Mouse (Mus musculus) testis, postnatal 10 days (tissue): ENCODE measurements at regions not wholly inside any gene's neighbourhood (a gene's known extent, or its start where the extent isn't known, plus 50 kb on each side); places are given as distances from the start of the nearest gene placed in this dataset.
"Not testable (repeated sequence)": the region's sequence is repeated elsewhere in the genome, so short reads cannot be mapped to it uniquely, and the experiment has no call there.

Source experiments
- DNase-seq: peaks from one replicate; pipeline ENCODE4 v3.0.0; 2021; ENCODE audit warnings: low spot score

GRCm38 (mm10) chr6:68977959-68978358, 1442.4 kb upstream of the Tacstd2 start:
- no peak for DNase-seq

DNA sequence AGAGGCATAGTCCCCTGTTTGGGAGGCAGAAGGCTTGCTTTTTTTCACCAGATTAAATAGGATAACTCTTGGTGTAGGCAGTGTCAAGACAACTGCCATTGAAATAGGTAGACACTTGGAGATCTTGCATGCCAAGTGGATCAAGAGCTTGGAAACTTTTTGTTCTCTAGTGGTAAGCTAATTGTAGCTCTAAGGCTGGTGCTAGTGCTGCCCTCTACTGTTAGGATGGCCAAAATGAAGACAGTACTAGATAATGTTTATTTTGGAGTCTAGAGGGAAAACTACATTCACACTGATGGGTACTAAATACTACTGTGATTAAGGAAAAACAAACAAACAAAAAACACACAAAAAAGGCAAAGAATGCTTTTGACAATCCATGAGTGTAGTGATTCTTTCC, 1428.4 kb upstream of the Tacstd2 start:
- no peak for DNase-seq

- DNase-seq: not testable (repeated sequence)
These were observed 1402.5 kb upstream of the Tacstd2 start for GRCm38 (mm10) chr6:68938104-68938503.

GRCm38 (mm10) chr6:68931860-68932259, 1396.3 kb upstream of the Tacstd2 start:
- DNase-seq: not testable (repeated sequence)

DNA sequence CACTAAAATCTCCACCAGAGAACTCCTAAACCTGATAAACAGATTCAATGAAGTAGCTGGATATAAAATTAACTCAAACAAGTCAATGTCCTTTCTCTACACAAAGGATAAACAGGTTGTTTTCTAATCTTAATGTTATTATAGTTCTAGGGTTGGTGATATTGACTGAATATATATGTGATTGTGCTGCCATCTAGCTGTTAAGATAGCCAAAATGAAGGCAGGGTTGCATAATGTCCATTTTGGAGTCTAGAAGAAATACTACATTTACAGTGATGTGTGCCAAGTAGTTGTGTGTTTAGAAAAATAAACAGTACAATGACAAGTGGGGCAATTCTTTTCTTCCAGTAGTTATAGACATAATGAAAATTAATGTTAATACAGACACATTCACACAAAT, 1379.9 kb upstream of the Tacstd2 start:
- DNase-seq: no peak

- no peak for DNase-seq
These were observed 1348.5 kb upstream of the Tacstd2 start for GRCm38 (mm10) chr6:68884130-68884529.

GRCm38 (mm10) chr6:68852761-68853160, 1317.2 kb upstream of the Tacstd2 start:
- DNase-seq: not testable (repeated sequence)

GRCm38 (mm10) chr6:68852286-68852685, 1316.7 kb upstream of the Tacstd2 start:
- DNase-seq: no peak

- DNase-seq: no peak
These were observed 1299.6 kb upstream of the Tacstd2 start for GRCm38 (mm10) chr6:68835186-68835585.

DNA sequence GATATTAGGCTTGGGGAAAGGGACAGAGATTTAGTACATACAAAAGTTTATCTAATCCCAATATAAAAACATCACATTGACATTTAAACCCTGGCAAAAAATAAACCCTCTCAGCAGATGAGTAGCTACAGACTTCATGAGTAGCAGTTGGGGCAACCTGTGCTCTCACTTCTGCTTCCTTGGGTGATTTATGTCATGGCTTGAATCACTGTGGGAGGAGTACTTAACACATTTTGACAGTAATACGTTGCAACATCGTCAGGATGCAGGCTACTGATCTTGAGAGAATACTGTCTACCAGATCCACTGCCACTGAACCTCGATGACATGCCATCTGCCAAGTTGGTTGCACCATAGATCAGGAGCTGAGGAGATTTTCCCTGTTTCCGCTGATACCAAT, 1299.0 kb upstream of the Tacstd2 start:
- DNase-seq: no peak

DNA sequence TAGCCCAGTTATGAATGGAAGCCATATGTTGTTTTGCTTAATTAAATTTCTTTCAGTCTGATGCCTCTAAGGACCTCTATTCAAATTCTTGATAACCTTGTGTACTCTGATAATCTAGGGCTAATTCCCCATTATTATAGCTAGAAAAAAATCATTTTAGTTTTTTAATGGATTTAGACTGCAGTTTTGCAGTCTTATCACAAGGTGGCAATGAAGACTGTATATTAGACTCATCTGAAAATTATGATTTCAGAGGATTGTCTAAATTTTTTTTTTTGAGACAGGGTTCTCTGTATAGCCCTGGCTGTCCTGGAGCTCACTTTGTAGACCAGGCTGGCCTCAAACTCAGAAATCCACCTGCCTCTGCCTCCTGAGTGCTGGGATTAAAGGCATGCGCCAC, 1292.9 kb upstream of the Tacstd2 start:
- DNase-seq: not testable (repeated sequence)

GRCm38 (mm10) chr6:68813346-68813745, 1277.8 kb upstream of the Tacstd2 start:
- DNase-seq: no peak

DNA sequence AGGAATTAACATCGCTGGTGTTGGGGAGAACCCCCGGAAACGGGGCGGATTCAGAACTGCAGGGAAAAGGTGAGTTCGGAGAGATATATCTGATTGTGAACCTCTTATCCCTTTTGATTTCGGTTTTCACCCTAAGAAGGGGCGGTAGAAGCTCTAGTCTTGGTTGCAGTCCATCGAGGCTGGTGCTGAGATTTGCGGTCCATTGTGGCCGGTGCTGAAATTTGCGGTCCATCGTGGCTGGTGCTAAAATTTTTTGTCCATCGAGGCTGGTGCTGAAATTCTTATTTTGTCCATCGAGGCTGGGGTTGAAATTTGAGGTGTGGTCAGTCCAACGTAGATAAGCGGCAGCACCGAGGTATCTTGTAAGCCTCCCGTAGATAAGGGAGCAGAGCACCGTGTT, 1263.6 kb upstream of the Tacstd2 start:
- DNase-seq: not testable (repeated sequence)

DNA sequence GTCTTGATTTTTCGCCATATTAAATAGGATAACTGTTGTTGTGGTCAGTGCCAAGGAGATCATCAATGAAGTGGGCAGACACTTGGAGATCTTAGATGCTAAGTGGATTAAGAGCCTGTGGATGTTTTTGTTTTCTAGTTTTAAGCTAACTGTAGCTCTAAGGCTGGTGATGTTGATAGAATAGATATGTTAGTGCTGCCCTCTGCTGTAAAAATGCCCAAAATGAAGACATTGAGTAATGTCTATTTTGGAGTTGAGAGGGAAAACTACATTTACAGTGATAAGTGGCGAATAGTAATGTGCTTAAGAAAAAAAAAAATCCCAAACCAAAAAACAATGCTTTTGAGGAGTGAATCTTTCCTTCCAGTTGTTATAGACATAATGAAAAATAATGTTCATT, 1235.9 kb upstream of the Tacstd2 start:
- no peak for DNase-seq

DNA sequence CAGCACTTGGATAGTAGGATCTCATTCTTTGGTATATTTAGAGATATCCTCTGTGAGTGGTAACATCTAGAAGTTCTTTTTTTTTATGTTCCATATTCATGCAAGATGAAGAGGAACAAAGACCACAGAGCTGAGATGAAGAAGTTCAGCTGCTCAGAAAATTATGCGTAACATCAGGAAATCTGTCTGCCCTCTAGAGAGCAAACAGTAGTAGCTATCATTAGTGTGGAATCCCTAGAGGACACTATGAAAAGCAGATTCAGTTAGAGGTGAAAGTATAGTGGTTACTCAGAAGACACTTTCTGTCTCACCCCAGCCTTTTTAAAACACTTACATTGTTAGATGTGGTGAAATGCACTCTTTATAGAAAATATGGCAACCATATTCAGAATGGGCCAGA, 1214.9 kb upstream of the Tacstd2 start:
- DNase-seq: no peak

DNA sequence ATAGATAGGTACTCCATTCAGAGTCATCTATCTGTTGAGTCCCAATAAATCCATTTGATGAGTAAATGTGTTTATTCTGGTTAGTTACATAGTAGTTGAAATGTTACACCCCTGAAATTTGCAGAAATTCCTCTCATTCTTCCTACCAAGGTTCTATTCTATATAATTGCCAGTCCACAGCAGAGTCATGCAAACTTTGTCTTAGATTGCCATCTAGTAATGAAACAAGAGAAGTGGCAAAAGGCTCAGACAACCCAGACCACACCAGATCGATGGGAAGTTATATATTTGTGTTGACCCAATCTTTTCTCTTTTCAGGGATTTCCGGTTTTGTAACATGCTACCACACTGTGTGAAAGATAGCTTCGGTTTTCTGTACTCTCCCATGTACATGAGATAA, 1214.1 kb upstream of the Tacstd2 start:
- no peak for DNase-seq

- no peak for DNase-seq
These were observed 1203.0 kb upstream of the Tacstd2 start for GRCm38 (mm10) chr6:68738573-68738972.

GRCm38 (mm10) chr6:68736647-68737046, 1201.1 kb upstream of the Tacstd2 start:
- DNase-seq: no peak

GRCm38 (mm10) chr6:68736068-68736467, 1200.5 kb upstream of the Tacstd2 start:
- no peak for DNase-seq

DNA sequence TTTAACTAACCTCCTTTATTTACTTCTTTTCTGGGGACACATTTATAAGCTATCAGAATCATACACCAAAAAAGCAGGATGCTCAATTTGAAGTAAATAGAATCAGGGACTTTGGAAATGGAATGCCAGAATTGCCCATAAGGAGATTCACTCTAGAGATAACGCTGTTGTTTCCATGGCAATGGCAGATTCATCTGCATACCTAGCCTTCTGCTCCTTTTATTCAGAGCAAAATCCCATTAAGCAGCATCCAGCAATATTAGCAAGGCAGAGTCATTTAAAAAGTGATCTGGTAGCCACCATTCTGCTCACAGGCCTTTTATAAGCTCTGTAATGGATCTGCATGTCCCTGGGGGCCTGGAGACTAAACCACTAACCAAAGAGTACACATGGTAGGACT, 1175.5 kb upstream of the Tacstd2 start:
- DNase-seq: not testable (repeated sequence)

DNA sequence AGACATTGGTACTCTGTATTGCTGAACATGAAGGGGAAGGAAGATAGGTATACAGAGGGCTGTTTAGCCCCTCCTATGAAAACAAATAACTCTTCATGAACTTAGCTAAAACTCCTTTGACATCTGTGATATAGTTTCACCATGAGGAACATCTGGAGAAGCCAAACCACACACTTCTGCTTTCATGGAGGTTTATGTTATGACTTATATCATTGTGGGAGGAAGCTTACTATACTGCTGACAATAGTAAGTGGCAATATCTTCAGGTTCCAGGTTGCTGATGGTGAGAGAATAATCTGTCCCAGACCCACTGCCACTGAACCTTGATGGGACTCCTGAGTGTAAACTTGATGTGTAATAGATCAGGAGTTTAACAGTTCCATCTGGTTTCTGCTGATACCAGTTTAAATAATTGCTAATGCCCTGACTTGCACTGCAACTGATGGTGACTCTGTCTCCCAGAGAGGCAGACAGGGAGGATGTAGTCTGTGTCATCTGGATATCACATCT, 1168.8 kb upstream of the Tacstd2 start:
- not testable (repeated sequence) for DNase-seq

DNA sequence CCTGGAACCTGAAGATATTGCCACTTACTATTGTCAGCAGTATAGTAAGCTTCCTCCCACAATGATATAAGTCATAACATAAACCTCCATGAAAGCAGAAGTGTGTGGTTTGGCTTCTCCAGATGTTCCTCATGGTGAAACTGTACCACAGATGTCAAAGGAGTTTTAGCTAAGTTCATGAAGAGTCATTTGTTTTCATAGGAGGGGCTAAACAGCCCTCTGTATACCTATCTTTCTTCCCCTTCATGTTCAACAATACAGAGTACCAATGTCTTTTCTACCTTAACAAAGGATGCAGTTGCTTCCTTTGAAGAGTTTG, 1145.2 kb upstream of the Tacstd2 start:
- not testable (repeated sequence) for DNase-seq

DNA sequence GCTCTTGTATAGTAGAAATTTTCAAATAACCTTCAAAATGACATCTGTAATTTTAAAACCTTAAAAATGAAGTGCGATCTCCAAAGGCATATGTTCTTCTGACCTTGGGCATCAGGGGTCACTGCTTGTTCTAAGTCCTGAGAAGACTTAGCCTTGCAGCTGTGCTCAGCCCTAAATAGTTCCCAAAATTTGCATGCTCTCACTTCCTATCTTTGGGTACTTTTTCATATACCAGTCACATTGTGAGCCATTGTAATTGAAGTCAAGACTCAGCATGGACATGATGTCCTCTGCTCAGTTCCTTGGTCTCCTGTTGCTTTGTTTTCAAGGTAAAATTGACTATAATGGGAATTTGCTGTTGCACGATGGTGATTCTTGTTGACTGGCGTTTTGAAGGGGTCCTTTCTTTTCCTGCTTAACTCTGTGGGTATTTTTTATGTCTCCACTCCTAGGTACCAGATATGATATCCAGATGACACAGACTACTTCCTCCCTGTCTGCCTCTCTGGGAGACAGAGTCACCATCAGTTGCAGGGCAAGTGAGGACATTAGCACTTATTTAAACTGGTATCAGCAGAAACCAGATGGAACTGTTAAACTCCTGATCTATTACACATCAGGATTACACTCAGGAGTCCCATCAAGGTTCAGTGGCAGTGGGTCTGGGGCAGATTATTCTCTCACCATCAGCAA, 1144.6 kb upstream of the Tacstd2 start:
- no peak for DNase-seq

- peak; percentile 54 for DNase-seq
These were observed 1132.8 kb upstream of the Tacstd2 start for GRCm38 (mm10) chr6:68668433-68668832.
